Mouse (Mus musculus) cerebellum, adult 2 months (tissue): ENCODE data around the gene Rnd1.

Source experiments
- CTCF ChIP-seq: fragments of 200-500 bp; IDR thresholded peaks from 2 replicates; pipeline ENCODE4 v1.5.1; 2011; ENCODE audit warnings: low read depth, mild to moderate bottlenecking, control low read depth, low read length, moderate library complexity, borderline replicate concordance; ENCODE audit not compliant: insufficient read depth
- POLR2A ChIP-seq: fragments of 200-500 bp; IDR thresholded peaks from 2 replicates; pipeline ENCODE4 v1.6.1; 2011; ENCODE audit warnings: low read length, control low read depth, borderline replicate concordance; ENCODE audit not compliant: insufficient read depth

- TF ChIP-seq POLR2A, result no peak
- TF ChIP-seq CTCF, result no peak
Measured at GRCm38 (mm10) chr15:98673732-98674131, 3.5 kb downstream of the Rnd1 start.
